Mouse (Mus musculus): ENCODE measurements around the gene Alkbh1.
"Not testable (repeated sequence)": the region's sequence is repeated elsewhere in the genome, so short reads cannot be mapped to it uniquely, and the experiment has no call there.

Gene Alkbh1

GRCm38 (mm10) chr12:87443700-87444122 lies at the start of gene Alkbh1, which contains the start of gene Slirp:
Gene Alkbh1 (minus strand): TSS chr12:87444017.
Gene Slirp (plus strand): TSS chr12:87443896.
- DNase-seq (ENCODE audit: low spot score) = peak; percentile 88

GRCm38 (mm10) chr12:87488683-87489082 lies 44.9 kb upstream of the Alkbh1 start:
- not testable (repeated sequence) for DNase-seq (ENCODE audit: low spot score)

- not testable (repeated sequence) for DNase-seq (ENCODE audit: low spot score)
Measured at GRCm38 (mm10) chr12:87482482-87482881, 38.7 kb upstream of the Alkbh1 start.

GRCm38 (mm10) chr12:87474756-87475155 lies 30.9 kb upstream of the Alkbh1 start:
- no peak for DNase-seq (ENCODE audit: low spot score)

- peak; percentile 90 for DNase-seq (ENCODE audit: low spot score)
Measured at GRCm38 (mm10) chr12:87471964-87472786, 28.4 kb upstream of the Alkbh1 start, which contains the start of gene Snw1. Gene Snw1 (minus strand): TSS chr12:87472274.

- no peak for DNase-seq (ENCODE audit: low spot score)
Measured at GRCm38 (mm10) chr12:87471421-87471963, 27.7 kb upstream of the Alkbh1 start.

- DNase-seq (ENCODE audit: low spot score) = no peak
Measured at GRCm38 (mm10) chr12:87470263-87471136, 26.7 kb upstream of the Alkbh1 start.

GRCm38 (mm10) chr12:87464678-87465297 lies 21.0 kb upstream of the Alkbh1 start:
- DNase-seq (ENCODE audit: low spot score) = no peak

GRCm38 (mm10) chr12:87449456-87449855 lies 5.6 kb upstream of the Alkbh1 start:
- no peak for DNase-seq (ENCODE audit: low spot score)

GRCm38 (mm10) chr12:87444211-87444610 lies 394 bp upstream of the Alkbh1 start:
- no peak for DNase-seq (ENCODE audit: low spot score)

GRCm38 (mm10) chr12:87443115-87443699 lies 610 bp downstream of the Alkbh1 start:
- no peak for DNase-seq (ENCODE audit: low spot score)

GRCm38 (mm10) chr12:87442177-87443114 lies 1.4 kb downstream of the Alkbh1 start:
- no peak for DNase-seq (ENCODE audit: low spot score)

GRCm38 (mm10) chr12:87428885-87429284 lies 14.9 kb downstream of the Alkbh1 start:
- DNase-seq (ENCODE audit: low spot score) = no peak

GRCm38 (mm10) chr12:87428295-87428694 lies 15.5 kb downstream of the Alkbh1 start:
- DNase-seq (ENCODE audit: low spot score) = no peak

GRCm38 (mm10) chr12:87426354-87427031 lies 17.3 kb downstream of the Alkbh1 start:
- DNase-seq (ENCODE audit: low spot score) = no peak

- no peak for DNase-seq (ENCODE audit: low spot score)
Measured at GRCm38 (mm10) chr12:87424516-87424915, 19.3 kb downstream of the Alkbh1 start.

- DNase-seq (ENCODE audit: low spot score) = no peak
Measured at GRCm38 (mm10) chr12:87423700-87424099, 20.1 kb downstream of the Alkbh1 start.

- DNase-seq (ENCODE audit: low spot score) = no peak
Measured at GRCm38 (mm10) chr12:87421708-87422507, 21.9 kb downstream of the Alkbh1 start.

GRCm38 (mm10) chr12:87419974-87420485 lies 23.8 kb downstream of the Alkbh1 start:
- no peak for DNase-seq (ENCODE audit: low spot score)
